Mouse (Mus musculus): ENCODE data around the gene Rec114. TPM values are rescaled to one million over a fixed set of nuclear protein-coding genes. Genes with fewer than 3 reads are reported as not detected.

Rec114 gene
- polyA plus RNA-seq, 1 experiment from 2014 or later: 1.3 TPM

DNA sequence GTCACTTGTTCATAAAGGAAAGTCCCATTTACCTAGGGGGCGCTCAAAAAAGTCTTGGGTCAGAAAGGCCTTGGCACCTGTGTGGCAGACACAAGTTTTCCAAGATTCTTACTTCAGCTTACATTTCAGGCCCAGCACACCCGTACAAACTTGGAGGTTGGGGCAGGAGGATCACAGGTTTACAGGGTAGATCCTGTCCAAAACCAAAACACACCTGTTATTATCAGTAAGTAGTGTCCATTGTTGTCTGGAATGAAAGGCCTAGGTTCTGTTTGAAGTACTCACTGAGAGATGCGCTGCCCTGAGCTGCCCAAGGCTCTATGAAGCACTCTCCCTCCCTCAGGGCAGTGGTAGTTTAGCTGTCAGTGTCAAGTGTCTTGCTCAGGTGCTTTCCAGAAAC, 84.4 kb downstream of the Rec114 start:
- Histone ChIP-seq H3K9ac (replicated peaks) (no peak overlapping the region), H3K36me3 (peaks cover 25% of the 10 kb centered on the region), H3K9me3 (no peaks in the 10 kb centered on the region), H3K27me3 (no peaks in the 10 kb centered on the region), H3K4me1 (replicated peaks) (no peaks in the 10 kb centered on the region), H3K4me3 (replicated peaks) (no peak overlapping the region), H3K4me2 (replicated peaks) (no peak overlapping the region), H3K27ac (no peak overlapping the region)
- 83% methylated on average over 3 of the region's 3 CpGs for WGBS
- ATAC-seq: no peak

DNA sequence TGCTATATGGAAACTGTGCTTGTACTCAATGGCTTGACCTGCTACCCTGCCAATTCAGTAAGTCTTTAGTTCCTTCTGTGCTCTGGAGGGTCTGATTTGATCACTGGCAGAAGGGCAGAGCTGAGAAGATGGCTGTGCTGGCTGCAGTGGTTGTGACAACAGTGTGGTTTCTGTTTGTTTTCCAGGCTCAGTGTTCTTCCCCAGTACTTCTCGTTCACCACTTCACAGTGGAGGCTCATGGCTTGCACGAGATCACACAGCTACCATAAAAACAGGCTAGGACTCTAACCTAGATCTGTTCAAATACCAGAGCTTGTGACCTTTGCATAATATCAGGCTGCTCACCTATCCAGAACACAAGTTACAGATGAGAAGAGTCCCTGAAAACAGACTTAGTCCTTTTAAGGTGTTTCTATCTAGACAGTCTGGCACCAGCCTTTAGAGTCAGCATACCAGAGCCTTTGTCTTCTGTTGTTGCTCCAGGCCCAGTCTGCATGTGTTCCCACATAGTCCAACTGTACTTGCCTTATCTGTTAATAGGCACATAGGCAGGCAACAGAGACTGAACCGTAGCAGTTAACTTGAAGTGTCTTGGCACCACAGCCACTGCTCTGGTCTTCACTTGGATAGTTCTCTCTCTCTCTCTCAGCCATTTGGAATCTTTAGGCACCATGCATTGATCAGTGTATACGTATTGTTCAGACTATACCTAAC, 85.0 kb downstream of the Rec114 start:
- H3K4me3 ChIP-seq (replicated peaks): no peak overlapping the region
- H3K27me3 ChIP-seq: no peaks in the 10 kb centered on the region
- H3K4me1 ChIP-seq (replicated peaks): no peaks in the 10 kb centered on the region
- ATAC-seq: no peak
- H3K9ac ChIP-seq (replicated peaks): no peak overlapping the region
- peaks cover 25% of the 10 kb centered on the region for H3K36me3 ChIP-seq
- H3K4me2 ChIP-seq (replicated peaks): no peak overlapping the region
- no peak overlapping the region for H3K27ac ChIP-seq
- 92% methylated on average over 4 of the region's 4 CpGs for WGBS
- H3K9me3 ChIP-seq: no peaks in the 10 kb centered on the region

DNA sequence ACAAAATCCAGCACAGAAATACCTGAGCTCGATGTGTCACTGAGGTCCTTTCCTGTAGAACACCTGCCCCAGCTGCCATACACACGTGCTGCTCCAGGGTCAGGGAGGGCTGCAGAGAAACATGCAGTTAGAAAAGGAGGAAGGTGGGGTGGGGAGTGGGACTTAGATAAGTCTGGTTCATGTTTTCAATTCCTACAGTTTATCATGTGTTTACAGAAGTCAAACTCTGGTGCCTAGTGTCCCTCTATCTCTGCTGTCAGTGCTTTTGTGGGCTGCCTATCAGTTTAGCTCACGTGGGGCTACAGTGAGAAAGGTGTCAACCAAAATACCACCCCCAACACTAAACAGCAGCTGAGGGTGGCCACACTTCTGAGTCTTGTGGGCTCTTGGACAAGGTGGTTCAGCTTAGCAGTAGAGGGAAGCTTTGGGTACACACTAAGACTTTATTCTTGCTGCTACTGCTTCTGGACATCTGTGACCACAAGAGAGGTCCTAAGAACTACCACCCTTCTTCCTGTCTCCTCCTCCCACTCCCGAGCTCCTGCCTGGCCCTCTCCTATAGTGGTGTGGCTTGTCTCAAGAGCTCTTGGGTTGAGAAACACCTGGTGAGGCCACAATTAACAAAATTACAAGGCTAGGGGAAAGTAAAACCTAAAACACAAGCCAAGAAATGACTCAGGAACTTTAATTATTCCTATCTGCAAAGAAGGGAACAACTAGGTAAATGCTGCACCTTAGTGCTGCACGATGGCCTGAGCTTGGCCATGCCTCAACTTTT, 85.8 kb downstream of the Rec114 start:
- no peak overlapping the region for H3K9ac ChIP-seq (replicated peaks)
- H3K27ac ChIP-seq: no peak overlapping the region
- H3K36me3 ChIP-seq: peaks cover 25% of the 10 kb centered on the region
- H3K4me1 ChIP-seq (replicated peaks): no peaks in the 10 kb centered on the region
- no peak for ATAC-seq
- no peak overlapping the region for H3K4me2 ChIP-seq (replicated peaks)
- H3K4me3 ChIP-seq (replicated peaks): no peak overlapping the region
- no peaks in the 10 kb centered on the region for H3K27me3 ChIP-seq
- WGBS: 95% methylated on average over 5 of the region's 5 CpGs
- H3K9me3 ChIP-seq: no peaks in the 10 kb centered on the region

DNA sequence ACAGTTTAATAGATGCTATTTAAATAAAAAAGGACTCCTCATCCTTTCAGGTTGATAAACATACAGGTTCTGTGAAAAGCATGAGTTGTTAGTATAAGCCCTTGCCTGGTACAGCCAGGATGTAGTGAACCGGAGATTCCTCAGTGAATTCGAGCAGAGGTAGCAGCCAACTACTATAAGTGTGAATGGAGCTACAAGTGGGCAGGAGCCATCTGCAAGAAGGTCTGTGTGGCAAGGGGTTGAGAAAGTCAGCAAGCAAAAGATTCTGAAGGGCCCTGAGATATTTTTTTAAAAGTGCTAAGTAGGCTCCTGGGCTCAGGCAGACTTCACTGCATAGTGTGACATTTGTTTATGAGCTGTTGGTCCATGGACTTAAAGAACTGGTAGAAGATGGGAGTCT, 86.9 kb downstream of the Rec114 start:
- no peak for ATAC-seq
- no peak overlapping the region for H3K27ac ChIP-seq
- 92% methylated on average over 2 of the region's 2 CpGs for WGBS
- no peak overlapping the region for H3K4me2 ChIP-seq (replicated peaks)
- no peaks in the 10 kb centered on the region for H3K9me3 ChIP-seq
- H3K9ac ChIP-seq (replicated peaks): no peak overlapping the region
- peaks cover 16% of the 10 kb centered on the region for H3K36me3 ChIP-seq
- H3K27me3 ChIP-seq: no peaks in the 10 kb centered on the region
- no peaks in the 10 kb centered on the region for H3K4me1 ChIP-seq (replicated peaks)
- H3K4me3 ChIP-seq (replicated peaks): no peak overlapping the region

DNA sequence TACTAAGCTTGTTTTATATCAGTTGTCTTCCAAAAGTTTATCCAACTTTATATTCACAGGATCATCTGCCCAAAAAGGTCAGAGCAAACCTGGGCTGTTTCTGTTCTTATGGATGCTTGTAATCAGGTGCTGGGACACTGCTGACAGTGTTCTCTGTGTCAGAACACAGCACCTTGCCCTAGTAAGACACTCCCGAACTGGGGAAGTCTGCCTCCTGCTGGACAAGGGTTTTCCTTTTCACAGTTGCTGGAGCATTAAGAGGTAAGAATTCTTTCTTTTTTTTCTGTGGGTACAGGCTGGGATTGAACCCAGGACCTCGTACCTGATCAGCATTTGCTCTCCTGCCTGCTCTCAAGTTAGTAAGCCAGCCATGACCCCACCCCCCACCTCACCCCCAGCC, 87.4 kb downstream of the Rec114 start:
- Histone ChIP-seq H3K4me3 (replicated peaks) (no peak overlapping the region), H3K27ac (no peak overlapping the region), H3K36me3 (peaks cover 16% of the 10 kb centered on the region), H3K9me3 (no peaks in the 10 kb centered on the region), H3K9ac (replicated peaks) (no peak overlapping the region), H3K4me1 (replicated peaks) (no peaks in the 10 kb centered on the region), H3K4me2 (replicated peaks) (no peak overlapping the region), H3K27me3 (no peaks in the 10 kb centered on the region)
- no peak for ATAC-seq
- 69% methylated on average over 2 of the region's 2 CpGs for WGBS

DNA sequence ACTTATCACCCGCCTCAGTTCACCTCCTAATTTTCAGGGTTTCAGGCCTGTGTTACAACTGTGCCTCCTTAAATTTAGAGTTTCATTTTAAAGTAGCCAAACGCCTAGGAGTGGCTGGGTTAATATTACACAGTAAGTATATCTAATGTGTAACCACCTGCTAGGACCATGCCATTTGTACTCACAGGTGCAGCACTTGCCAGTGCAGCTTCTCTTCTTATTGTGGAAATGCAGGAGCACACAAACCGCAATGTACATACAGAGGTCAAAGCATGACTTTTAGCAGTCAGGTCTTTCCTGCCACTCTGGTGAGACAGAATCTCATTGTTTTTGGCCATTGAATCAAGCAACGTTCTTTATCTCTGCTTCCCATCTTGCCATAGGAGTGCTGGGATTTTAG, 89.3 kb downstream of the Rec114 start:
- no peak overlapping the region for H3K4me2 ChIP-seq (replicated peaks)
- H3K36me3 ChIP-seq: peaks cover 12% of the 10 kb centered on the region
- WGBS: 84% methylated on average over 4 of the region's 4 CpGs
- H3K4me3 ChIP-seq (replicated peaks): no peak overlapping the region
- ATAC-seq: no peak
- no peak overlapping the region for H3K9ac ChIP-seq (replicated peaks)
- H3K27me3 ChIP-seq: no peaks in the 10 kb centered on the region
- H3K4me1 ChIP-seq (replicated peaks): no peaks in the 10 kb centered on the region
- H3K9me3 ChIP-seq: no peaks in the 10 kb centered on the region
- H3K27ac ChIP-seq: no peak overlapping the region

DNA sequence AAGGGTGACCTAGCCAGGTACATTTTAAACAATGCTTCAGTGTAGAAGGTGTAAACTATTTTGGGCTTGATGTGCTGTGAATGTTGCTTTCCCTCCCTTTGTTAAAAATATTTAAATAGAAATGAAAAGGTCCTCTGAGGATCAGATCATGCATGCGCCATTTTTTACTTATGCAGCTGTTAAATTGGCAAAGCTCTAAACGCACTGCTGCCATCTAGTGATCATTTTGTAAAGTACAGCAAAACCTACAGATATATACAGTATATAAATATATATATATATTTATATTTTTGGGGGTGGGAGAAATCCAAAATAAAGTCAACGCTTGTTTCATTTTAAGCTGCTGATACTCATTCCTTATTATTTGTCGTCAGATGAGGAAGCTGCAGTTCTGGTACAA, 91.8 kb downstream of the Rec114 start:
- 60% methylated on average over 4 of the region's 4 CpGs for WGBS
- Histone ChIP-seq H3K27me3 (no peaks in the 10 kb centered on the region), H3K9ac (replicated peaks) (no peak overlapping the region), H3K27ac (no peak overlapping the region), H3K9me3 (no peaks in the 10 kb centered on the region), H3K4me1 (replicated peaks) (0 out of 2 replicates have a peak, but pooled peaks cover 4% of the 10 kb centered on the region), H3K36me3 (no peaks in the 10 kb centered on the region), H3K4me3 (replicated peaks) (no peak overlapping the region), H3K4me2 (replicated peaks) (no peak overlapping the region)
- ATAC-seq: no peak

DNA sequence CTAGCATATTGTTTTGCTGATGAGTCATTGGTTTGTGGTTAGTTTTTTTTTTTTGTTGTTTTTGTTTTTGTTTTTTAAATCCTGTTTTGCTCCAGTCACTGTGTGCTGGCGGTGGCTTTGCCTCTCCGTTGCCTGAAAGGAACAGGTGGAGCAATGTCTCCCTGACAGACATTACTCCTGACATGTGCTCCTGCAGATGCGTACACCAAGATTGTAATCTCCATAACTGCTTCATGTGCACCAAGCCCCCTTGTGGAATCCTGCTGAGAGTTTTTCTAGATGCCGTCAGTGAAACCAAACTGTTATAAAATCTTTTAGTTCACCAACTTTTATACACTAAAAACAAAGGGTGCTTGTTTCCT, 94.5 kb downstream of the Rec114 start:
- no peak overlapping the region for H3K27ac ChIP-seq
- no peak overlapping the region for H3K4me2 ChIP-seq (replicated peaks)
- 0 out of 2 replicates have a peak, but pooled peaks cover 4% of the 10 kb centered on the region for H3K4me1 ChIP-seq (replicated peaks)
- H3K9ac ChIP-seq (replicated peaks): no peak overlapping the region
- H3K36me3 ChIP-seq: peaks cover 9% of the 10 kb centered on the region
- H3K9me3 ChIP-seq: no peaks in the 10 kb centered on the region
- 70% methylated on average over 4 of the region's 4 CpGs for WGBS
- no peak overlapping the region for H3K4me3 ChIP-seq (replicated peaks)
- no peaks in the 10 kb centered on the region for H3K27me3 ChIP-seq
- no peak for ATAC-seq

DNA sequence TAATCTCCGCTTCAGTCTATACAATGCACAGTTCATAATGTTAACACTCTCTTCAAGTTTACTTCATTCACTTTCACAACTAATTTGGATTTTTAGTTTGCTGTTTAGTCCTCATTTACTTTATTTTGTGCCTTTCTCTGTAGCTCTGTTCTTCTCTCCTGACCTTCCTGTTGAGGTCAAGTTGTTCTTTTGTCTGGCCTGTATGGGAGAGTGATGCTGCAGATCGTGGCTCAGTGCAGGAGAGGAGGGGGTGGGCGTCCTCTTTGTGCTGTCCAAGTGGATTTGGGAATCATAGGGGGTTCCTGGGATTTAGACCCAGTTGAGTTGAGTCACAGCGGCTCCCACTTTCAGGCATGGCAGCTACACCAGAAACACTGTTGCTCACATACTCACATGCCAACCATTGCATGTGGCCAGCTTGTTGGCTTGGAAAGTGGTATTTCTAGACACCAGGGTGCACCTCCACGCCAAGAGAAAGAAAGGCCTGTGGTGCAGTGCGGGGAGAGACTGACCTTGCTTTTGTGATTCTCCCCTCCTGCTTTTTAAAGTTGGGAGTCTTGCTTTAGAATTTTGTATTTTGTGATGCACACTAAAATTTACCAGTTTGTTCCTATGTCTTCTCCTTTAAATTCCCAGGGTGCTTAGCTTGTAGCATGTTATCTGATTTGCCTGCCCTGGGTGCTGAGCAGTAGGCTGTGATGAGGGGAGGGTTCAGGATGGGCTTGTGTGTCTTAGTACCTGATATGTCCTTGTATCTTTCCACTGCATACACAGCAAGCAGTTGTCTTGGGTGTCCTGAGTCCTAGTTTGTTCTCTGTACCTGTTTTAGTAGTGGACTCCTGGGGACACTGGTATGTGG, 95.1 kb downstream of the Rec114 start:
- Histone ChIP-seq H3K27me3 (no peaks in the 10 kb centered on the region), H3K4me3 (replicated peaks) (no peak overlapping the region), H3K9ac (replicated peaks) (no peak overlapping the region), H3K4me1 (replicated peaks) (0 out of 2 replicates have a peak, but pooled peaks cover 4% of the 10 kb centered on the region), H3K27ac (no peak overlapping the region), H3K4me2 (replicated peaks) (no peak overlapping the region), H3K9me3 (no peaks in the 10 kb centered on the region), H3K36me3 (peaks cover 14% of the 10 kb centered on the region)
- ATAC-seq: no peak
- 49% methylated on average over 6 of the region's 6 CpGs for WGBS

DNA sequence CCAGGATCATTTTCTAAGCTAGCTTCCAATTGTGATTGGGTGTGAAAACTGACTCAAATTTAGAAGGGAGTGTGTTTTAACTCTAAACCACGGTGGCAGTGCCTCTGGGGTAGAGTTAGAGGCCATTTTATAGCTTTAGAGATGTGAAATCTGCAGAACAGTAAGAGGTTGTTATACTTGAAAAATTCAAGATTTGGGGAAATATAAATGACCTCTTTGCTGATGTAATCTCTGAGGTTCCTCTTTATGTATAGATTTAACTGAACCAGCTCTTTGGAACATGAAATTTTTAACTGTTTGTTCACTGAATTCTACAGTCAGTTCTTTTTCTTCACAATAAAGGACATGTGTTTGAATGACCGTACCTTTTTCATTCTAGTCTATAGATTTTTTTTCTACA, 113.3 kb downstream of the Rec114 start:
- no peak overlapping the region for H3K4me3 ChIP-seq (replicated peaks)
- H3K4me1 ChIP-seq (replicated peaks): no peaks in the 10 kb centered on the region
- no peaks in the 10 kb centered on the region for H3K9me3 ChIP-seq
- H3K9ac ChIP-seq (replicated peaks): no peak overlapping the region
- no peaks in the 10 kb centered on the region for H3K27me3 ChIP-seq
- no peak overlapping the region for H3K4me2 ChIP-seq (replicated peaks)
- no peak for ATAC-seq
- no peak overlapping the region for H3K27ac ChIP-seq
- H3K36me3 ChIP-seq: peaks cover 23% of the 10 kb centered on the region
- WGBS: 87% methylated on average over 2 of the region's 2 CpGs

DNA sequence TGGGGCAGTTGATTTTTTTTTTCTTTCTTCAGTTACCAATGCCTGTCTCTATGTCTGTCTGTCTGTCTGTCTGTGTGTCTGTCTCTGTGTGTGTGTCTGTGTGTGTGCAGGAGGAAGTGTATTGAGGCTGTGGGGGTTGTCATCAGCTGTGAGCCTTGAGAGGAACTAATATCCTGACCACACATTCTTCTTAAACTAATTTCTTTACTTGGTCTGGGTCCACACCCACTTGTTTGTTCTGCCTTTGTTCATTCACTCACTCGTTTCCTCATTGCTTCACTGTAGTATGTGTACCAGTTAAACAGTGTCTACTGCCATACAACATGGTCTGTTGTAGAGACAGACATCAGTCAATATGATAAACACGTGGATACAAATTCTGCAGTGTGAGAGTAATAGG, 116.6 kb downstream of the Rec114 start:
- no peak overlapping the region for H3K4me3 ChIP-seq (replicated peaks)

DNA sequence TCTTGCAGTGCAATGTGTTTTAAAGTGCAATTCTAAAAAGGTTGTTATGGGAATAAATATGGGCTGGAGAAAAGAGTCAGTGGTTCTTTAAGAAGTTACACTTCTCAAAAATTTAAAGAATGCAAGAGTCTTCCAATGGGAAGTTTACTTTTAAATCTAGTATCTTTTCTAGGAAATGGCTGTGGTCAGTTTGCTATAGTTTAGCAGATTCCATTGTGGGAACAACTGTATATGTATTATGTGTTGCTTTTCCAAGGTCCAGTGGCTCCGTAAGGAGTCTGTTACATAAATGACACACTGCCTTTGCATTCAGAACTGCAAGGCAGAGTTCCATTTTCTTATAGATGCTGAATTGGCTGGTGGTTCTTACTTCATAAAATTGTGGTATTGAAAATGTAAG, 120.8 kb downstream of the Rec114 start:
- WGBS: 98% methylated on average over 1 of the region's 1 CpGs

More for the DNA sequence above, 116.6 kb downstream of the Rec114 start:
- H3K9ac ChIP-seq (replicated peaks): no peak overlapping the region
- H3K27ac ChIP-seq: no peak overlapping the region
- no peak for ATAC-seq
- H3K36me3 ChIP-seq: peaks cover 17% of the 10 kb centered on the region
- no peaks in the 10 kb centered on the region for H3K27me3 ChIP-seq
- 81% methylated on average over 2 of the region's 2 CpGs for WGBS
- H3K4me2 ChIP-seq (replicated peaks): no peak overlapping the region
- H3K4me1 ChIP-seq (replicated peaks): no peaks in the 10 kb centered on the region
- no peaks in the 10 kb centered on the region for H3K9me3 ChIP-seq

More for the DNA sequence above, 120.8 kb downstream of the Rec114 start:
- H3K27me3 ChIP-seq: no peaks in the 10 kb centered on the region
- ATAC-seq: no peak
- no peaks in the 10 kb centered on the region for H3K9me3 ChIP-seq
- H3K4me1 ChIP-seq (replicated peaks): no peaks in the 10 kb centered on the region
- H3K27ac ChIP-seq: no peak overlapping the region
- H3K36me3 ChIP-seq: peaks cover 5% of the 10 kb centered on the region
- no peak overlapping the region for H3K9ac ChIP-seq (replicated peaks)
- no peak overlapping the region for H3K4me2 ChIP-seq (replicated peaks)
- no peak overlapping the region for H3K4me3 ChIP-seq (replicated peaks)
